Mouse (Mus musculus) kidney, adult 2 months (tissue): Measurements from ENCODE around the gene Sirt2. TPM values are rescaled to one million over a fixed set of nuclear protein-coding genes. Genes with fewer than 3 reads are reported as not detected.

Source experiments
- DNase-seq: peaks from one replicate; pipeline ENCODE4 v3.0.0; 2021
- H3K27ac ChIP-seq: fragments of 200-500 bp; 2 replicates; pipeline ENCODE4 v1.5.1; 2012; ENCODE audit warnings: low read depth, low read length, control low read depth, inconsistent platforms; ENCODE audit not compliant: insufficient read depth
- H3K27me3 ChIP-seq: fragments of 200-500 bp; replicated peaks from 2 replicates; pipeline ENCODE4 v1.6.1; 2012; ENCODE audit warnings: mild to moderate bottlenecking, moderate library complexity, low read length, inconsistent platforms; ENCODE audit not compliant: control insufficient read depth, insufficient read depth
- H3K36me3 ChIP-seq: fragments of 200-500 bp; 2 replicates; pipeline ENCODE4 v1.6.1; 2012; ENCODE audit warnings: mild to moderate bottlenecking, moderate library complexity, low read length, inconsistent platforms; ENCODE audit not compliant: control insufficient read depth, insufficient read depth
- H3K4me1 ChIP-seq: fragments of 200-500 bp; 2 replicates; pipeline ENCODE4 v1.6.1; 2011; ENCODE audit warnings: low read length; ENCODE audit not compliant: control insufficient read depth, insufficient read depth
- H3K4me3 ChIP-seq: fragments of 200-500 bp; 2 replicates; pipeline ENCODE4 v1.5.1; 2011; ENCODE audit warnings: mild to moderate bottlenecking, low read depth, low read length, control low read depth; ENCODE audit not compliant: insufficient read depth
- CTCF ChIP-seq: fragments of 200-500 bp; conservative IDR thresholded peaks from 2 replicates; pipeline ENCODE4 v1.5.1; 2011; ENCODE audit warnings: low read depth, mild to moderate bottlenecking, control low read depth, low read length, moderate library complexity, mixed read lengths; ENCODE audit not compliant: insufficient read depth, insufficient read length
- POLR2A ChIP-seq: fragments of 200-500 bp; IDR thresholded peaks from one replicate; pipeline ENCODE4 v1.6.1; 2011; ENCODE audit warnings: low read depth, low read length, control low read depth
- WGBS: fragments of 180-500 bp; shearing (Covaris S2); methylation state at CpG from one replicate; pipeline ENCODE4 v1.1.7; 2018; 5-methylcytosine and 5-hydroxymethylcytosine counted together
- polyA plus RNA-seq: library from polyadenylated mRNA; depleted of rRNA; stranded (reverse); fragments of >200 nt; gene quantifications from 2 replicates; pipeline ENCODE4 v1.2.3, GENCODE M21; 2012

Sirt2 gene
- polyA plus RNA-seq, 1 experiment: 103 TPM

GRCm38 (mm10) chr7:28807641-28808220 lies 41.2 kb downstream of the Sirt2 start:
- 19% methylated on average over 6 of the region's 8 CpGs for WGBS
- peak; percentile 51 for DNase-seq
- peak overlapping the region; percentile 95 for H3K27ac ChIP-seq
- peak overlapping the region; percentile 75 for H3K4me3 ChIP-seq
- H3K27me3 ChIP-seq: no peaks in the 10 kb centered on the region
- H3K36me3 ChIP-seq: peaks cover 2% of the 10 kb centered on the region; the same call in 1 of the 2 replicates
- H3K4me1 ChIP-seq: peaks cover 34% of the 10 kb centered on the region
- TF ChIP-seq CTCF: no peak
- no peak for TF ChIP-seq POLR2A

- peaks cover 5% of the 10 kb centered on the region for H3K36me3 ChIP-seq
- WGBS: 3% methylated on average over 35 of the region's 35 CpGs
- TF ChIP-seq CTCF (no peak), POLR2A (no peak)
- H3K4me3 ChIP-seq: peak within 1 kb of the TSS; percentile 75
- H3K27me3 ChIP-seq: no peaks in the 10 kb centered on the region
- peak within 1 kb of the TSS; percentile 95 for H3K27ac ChIP-seq
- DNase-seq: peak; percentile 75
- H3K4me1 ChIP-seq: peaks cover 34% of the 10 kb centered on the region
Measured at GRCm38 (mm10) chr7:28808221-28808941, 41.8 kb downstream of the Sirt2 start, which contains the start of gene Hnrnpl. Gene Hnrnpl, plus strand, starts transcription at chr7:28808541.

GRCm38 (mm10) chr7:28808957-28809393 lies 42.4 kb downstream of the Sirt2 start:
- Histone ChIP-seq H3K4me3 (peak overlapping the region; percentile 75), H3K4me1 (peaks cover 30% of the 10 kb centered on the region), H3K27me3 (no peaks in the 10 kb centered on the region), H3K27ac (peak overlapping the region; percentile 90), H3K36me3 (peaks cover 10% of the 10 kb centered on the region)
- TF ChIP-seq POLR2A (peak; percentile 62), CTCF (no peak)
- under 1% methylated on average over 32 of the region's 32 CpGs for WGBS
- peak; percentile 97 for DNase-seq

GRCm38 (mm10) chr7:28809401-28810089 lies 43.0 kb downstream of the Sirt2 start:
- H3K27me3 ChIP-seq: no peaks in the 10 kb centered on the region
- H3K27ac ChIP-seq: peak overlapping the region; percentile 79
- peaks cover 11% of the 10 kb centered on the region for H3K36me3 ChIP-seq
- H3K4me1 ChIP-seq: peaks cover 27% of the 10 kb centered on the region
- TF ChIP-seq POLR2A (no peak), CTCF (no peak)
- peak overlapping the region; percentile 75 for H3K4me3 ChIP-seq
- DNase-seq: no peak
- under 1% methylated on average over 35 of the region's 35 CpGs for WGBS

GRCm38 (mm10) chr7:28810107-28811066 lies 43.9 kb downstream of the Sirt2 start:
- peak; percentile 61 for TF ChIP-seq POLR2A
- peak; percentile 48; the same call in 1 of the 2 replicates for TF ChIP-seq CTCF
- under 1% methylated on average over 70 of the region's 70 CpGs for WGBS
- H3K4me1 ChIP-seq: peaks cover 27% of the 10 kb centered on the region

GRCm38 (mm10) chr7:28811228-28811627 lies 44.7 kb downstream of the Sirt2 start:
- H3K36me3 ChIP-seq: peaks cover 20% of the 10 kb centered on the region
- peak; percentile 94 for DNase-seq
- TF ChIP-seq CTCF (no peak), POLR2A (no peak)
- peaks cover 27% of the 10 kb centered on the region for H3K4me1 ChIP-seq
- peak overlapping the region; percentile 85; the same call in 1 of the 2 replicates for H3K27ac ChIP-seq
- WGBS: under 1% methylated on average over 40 of the region's 40 CpGs
- no peaks in the 10 kb centered on the region for H3K27me3 ChIP-seq
- H3K4me3 ChIP-seq: peak overlapping the region; percentile 82

More at GRCm38 (mm10) chr7:28810107-28811066, 43.9 kb downstream of the Sirt2 start:
- no peaks in the 10 kb centered on the region for H3K27me3 ChIP-seq
- H3K4me3 ChIP-seq: peak overlapping the region; percentile 82
- H3K27ac ChIP-seq: peak overlapping the region; percentile 85
- H3K36me3 ChIP-seq: peaks cover 16% of the 10 kb centered on the region
- peak; percentile 100 for DNase-seq
